Mouse (Mus musculus) cerebellum, postnatal 25 days (tissue): ENCODE measurements around the gene Rnf144a.
"Not testable (repeated sequence)": the region's sequence is repeated elsewhere in the genome, so short reads cannot be mapped to it uniquely, and the experiment has no call there.

Experiments used
- DNase-seq, 2 experiments: peaks; one replicate each; pipeline ENCODE4 v3.0.0; 2021; ENCODE audit warnings: mixed read lengths in 2 of 2

Gene Rnf144a

DNA sequence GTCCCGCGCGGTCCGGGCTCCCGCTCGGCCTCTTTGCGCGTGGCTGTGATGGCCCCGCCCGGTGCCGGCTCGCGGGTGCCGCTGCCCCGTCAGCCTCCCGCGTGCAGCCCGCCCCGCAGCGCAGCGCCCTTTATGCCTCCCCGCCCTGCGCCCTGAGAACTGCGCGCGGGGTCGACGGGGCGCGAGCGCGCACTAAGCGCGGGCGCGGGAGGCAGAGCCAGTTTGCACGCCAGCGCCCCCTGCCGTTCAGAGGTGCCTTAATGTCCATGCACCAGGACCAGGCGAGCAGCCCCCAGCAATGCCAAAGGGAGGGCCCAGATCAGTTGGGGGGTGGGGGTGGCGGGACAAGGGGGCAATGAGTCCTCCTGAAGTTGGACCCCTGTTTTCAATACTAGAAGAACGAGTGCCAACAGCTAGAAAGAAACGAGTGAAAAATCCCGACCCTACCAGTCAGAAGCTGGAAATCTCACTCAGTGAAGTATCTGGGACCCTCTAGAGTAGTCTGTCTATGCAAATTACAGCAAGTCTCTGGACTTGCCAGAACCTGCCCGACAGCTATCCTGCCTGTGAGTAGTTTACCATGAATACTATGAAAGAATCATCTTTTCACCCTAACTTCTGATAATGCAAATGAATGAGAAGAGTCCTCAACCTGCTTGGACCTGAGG lies at the start of gene Rnf144a:
TSS of gene Rnf144a (minus strand) at position 151 of the 668 bp plus-strand sequence.
- DNase-seq, result peak; percentile 97 to 98

DNA sequence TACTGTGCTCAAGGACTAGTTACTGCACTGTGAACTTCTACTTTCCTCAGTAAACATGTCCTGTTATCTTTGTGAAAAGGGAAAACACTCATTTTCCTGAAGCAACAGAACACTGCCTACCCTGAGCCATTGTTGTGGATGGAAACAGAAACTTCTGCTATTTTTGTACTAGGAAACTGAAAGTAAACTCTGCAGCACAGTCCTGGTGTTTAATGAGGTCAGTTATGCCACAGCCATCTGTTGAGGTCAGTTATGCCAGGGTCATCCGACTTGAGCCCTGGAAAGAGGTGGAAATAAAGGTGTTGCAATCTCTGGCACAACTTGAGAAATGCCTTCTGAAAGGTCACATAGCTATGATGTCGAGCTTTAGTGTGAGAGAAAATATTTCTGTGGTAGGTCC lies 45.0 kb upstream of the Rnf144a start:
- no peak for DNase-seq

DNA sequence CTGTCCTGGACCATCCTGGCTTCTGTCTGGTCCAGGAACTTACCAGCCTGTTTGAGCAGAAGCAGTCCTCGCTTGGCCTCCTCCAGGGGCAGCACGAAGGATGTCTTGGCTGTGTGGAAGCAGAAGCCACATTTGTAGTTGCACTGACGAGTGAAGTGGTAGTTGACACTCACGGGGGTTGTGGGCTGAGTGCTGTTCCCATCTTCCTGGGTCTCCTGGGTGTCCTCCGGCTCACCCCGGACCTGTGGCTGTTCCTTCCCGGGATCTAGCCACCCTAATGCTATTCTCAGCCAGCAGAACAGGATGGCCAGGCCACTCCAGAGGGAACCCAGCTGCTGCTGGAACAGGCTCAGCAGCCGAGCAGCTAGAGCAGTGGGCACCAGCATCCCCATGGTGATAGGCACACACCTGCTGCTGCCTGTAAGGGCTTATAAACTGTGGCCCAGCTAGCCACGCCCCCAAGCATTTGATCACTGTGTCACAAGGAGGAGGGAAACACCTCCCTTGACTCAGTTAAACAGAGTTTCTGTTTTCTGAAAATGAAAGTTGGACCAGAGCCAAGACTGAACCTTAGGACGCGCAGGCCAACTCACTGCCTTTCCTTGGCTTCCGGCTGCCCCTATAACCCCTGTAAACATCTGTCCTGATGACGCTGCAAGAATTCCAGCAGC lies 41.1 kb upstream of the Rnf144a start, which contains the start of gene Rsad2:
TSS of gene Rsad2 (minus strand) at position 425 of the 671 bp plus-strand sequence.
- peak in 1 of 2 experiments; percentile 12 for DNase-seq

DNA sequence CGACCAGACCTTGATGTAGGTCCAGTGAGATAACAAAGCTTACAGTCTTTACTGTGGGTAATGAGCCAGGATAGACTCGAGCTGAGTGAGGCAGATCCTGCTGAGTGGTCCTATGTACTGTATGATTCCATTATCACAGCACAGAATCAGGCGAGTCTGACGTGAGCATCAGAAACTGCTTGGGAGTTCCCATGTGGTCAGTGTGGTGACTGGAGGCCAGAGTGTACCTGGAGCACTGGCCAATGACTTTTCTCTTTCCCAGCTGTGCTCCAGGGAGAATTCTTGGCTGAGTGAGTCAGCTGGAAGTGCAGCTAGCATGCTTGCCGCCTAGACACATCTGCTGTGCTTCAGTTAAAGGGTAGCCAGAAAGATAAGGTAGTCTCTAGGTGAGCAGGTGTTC lies 39.6 kb upstream of the Rnf144a start:
- no peak for DNase-seq

DNA sequence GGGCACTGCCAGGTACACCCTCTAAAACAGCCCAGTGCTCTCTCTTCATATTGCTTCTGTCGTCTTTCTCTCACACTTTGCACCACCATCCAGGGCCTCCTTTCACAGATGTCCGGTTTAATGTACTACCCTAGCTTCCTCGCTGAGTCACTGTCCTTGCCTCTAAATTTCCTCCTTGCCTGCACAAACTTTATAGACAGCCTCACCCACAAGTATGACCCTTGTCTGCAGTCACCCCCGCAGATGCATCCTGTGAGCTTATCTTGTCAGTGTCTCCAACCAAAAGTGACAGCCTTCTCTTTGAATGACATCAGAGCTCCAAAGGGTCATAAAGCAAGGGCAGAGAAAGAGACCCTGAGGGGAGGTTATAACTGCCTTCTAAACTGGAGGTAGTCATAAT lies 37.9 kb upstream of the Rnf144a start:
- DNase-seq, result no peak

DNA sequence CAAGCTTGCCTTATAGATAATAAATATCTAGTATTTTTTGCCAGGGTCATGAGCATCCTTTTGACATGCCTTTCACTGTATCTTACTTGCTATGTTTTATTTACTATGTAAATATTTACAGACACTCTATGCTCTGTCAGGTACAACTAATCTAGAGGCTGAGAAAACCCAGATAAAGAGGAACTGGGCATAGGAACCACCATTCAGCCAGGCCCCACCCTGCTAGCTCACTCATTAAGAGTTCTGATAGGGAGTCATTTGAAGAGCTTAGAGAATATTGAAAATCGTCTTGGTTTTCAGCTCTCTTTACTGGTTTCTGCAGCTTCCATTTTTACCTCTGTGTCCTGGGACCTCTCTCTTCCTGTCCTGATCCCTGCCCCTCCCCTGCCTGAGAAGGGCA lies 36.1 kb upstream of the Rnf144a start:
- DNase-seq, result no peak

DNA sequence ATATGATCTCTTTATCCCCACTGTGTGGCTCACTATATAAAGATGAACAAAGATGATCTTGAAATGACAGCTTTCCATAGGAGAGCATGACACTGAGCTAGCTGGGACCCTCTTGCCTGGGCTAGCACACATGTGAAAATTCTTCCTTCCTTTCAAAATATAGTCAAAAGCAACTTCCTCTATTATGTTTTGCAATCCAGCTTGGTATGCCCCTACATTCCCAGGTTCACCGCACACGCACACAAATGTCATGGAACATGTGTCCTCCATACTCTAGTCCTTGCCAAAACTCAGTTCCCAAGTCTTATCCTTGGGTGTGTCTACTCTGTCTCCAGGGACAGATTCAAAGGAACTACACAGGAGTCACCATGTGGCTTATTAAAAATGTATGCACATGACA lies 34.4 kb upstream of the Rnf144a start:
- no peak for DNase-seq

DNA sequence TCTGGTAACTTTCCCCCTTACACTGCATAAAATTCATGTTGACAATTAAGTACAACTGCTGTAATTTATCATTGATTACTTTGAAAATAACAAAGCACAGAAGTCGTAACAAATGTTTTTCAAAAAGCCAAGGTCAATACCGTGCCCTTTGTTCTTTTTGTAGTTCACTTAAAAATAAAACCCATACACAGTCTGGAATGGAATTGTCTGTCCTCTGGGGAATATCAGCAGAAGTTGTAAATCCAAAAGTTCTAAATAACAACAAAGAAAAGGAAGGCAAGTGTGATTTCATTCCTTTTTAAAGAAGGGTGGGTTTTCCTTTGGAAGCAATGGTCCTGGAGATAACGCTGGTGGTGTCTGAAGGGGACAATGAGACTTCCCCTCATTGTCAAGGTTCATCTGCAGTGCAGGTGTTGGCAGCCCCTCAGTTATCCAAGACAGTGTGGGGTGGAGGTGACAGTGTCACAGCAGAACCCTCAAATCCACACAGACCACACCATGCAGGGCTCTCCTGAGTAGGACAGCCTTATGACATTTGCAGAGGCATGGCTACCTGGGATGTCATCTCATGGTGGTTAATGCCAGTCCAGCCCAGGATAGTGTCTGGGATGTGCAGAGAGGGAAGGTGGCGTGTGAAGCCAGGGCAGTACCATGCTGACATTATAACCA lies 31.5 kb upstream of the Rnf144a start:
- DNase-seq, result no peak

DNA sequence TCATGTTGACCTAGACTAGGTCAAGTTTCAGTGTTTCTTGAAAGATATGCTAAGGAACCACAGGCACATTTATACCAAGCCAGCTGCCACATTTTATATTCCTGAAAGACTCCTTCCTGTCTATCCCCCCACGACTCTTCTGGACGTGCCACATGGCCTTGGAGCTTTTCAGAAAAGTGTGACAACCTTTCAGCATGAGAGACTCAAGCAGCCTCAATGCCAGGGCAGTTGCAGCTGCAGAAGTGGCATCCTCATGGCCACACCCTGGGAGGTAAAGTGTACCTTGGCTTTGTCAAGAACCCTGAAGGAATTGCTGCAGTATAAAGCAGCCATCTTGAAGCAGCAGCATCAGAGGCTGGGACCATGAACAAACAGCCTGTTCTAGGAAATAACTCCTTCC lies 29.5 kb upstream of the Rnf144a start:
- DNase-seq, result no peak

DNA sequence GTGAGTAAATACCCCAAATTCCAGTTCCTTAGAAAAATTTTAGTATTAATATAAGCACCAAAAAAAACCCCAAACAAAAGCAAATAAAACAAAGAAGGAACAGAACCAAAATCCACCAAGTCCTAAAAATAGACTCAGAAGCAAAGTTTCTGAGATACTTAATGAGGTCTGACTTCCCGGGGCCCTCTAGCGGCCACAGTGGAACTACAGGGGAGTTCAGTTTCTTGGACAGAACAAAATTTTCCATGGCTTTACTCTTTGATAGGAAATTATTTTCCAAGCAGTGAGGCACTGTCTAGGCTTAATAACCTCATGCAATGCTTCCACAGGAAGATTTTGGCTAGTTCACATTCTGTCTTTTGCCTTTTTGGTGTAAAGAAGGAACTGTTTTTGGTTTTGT lies 29.0 kb upstream of the Rnf144a start:
- DNase-seq, result peak; percentile 73 to 85

DNA sequence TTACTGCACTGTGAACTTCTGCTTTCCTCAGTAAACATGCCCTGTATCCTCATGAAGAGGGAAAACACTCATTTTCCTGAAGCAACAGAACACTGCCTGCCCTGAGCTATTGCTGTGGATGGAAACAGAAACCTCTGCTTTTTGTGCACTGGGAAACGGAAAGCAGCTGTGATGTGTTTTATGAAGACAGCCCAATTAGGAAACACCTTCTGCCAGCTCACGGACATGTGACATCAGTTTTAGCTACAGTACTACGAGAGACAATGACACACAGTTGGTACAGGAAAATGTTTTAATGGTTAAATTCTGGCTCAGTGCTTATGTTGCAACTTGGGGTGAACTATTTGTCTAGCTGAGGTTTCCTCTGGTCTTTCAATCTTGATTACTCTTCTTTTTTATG lies 24.3 kb upstream of the Rnf144a start:
- no peak for DNase-seq

DNA sequence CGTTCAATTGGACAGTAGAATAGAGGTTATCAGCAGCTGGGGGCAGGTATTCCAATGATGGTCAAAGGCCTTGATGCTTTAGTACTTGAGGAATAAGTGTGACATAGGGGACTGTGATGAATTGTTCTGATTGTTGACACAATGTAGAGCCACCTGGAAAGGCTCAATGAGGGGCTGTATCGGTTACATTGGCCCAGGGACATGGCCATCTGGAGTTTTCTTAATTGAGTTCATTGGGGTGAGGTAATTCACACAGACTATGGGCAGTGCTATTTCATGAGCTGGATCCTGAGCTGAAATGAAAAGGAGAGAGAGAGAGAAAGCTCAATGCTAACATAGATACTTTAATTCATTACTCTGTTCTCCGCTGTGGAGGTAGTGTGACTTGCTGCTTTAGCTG lies 22.9 kb upstream of the Rnf144a start:
- DNase-seq, result peak in 1 of 2 experiments; percentile 25

DNA sequence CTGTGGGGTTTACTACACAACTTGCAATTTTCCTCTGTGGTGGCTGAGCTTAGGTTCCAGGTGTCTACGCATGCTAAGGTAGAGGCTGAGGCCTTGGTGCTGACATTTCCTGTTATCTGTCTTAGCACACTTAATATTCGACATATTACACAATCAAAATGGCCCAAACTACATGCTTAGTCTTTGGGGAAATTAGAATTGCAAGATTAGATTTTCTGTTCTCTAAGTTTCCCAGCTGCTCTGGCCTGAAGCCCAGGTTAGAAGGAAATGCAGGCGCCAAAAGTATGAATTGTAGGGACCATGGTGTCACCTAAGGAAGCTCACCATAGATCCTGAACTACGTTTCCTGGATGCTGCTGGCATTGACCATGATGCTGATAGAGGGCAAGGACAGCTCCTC lies 21.3 kb upstream of the Rnf144a start:
- DNase-seq, result no peak

DNA sequence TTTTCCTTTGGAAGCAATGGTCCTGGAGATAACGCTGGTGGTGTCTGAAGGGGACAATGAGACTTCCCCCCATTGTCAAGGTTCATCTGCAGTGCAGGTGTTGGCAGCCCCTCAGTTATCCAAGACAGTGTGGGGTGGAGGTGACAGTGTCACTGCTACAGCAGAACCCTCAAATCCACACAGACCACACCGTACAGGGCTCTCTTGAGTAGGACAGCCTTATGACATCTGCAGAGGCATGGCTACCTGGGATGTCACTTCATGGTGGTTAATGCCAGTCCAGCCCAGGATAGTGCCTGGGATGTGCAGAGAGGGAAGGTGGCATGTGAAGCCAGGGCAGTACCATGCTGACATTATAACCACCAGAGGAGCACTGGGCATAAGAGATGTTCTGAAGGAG lies 13.7 kb upstream of the Rnf144a start:
- not testable (repeated sequence) for DNase-seq

DNA sequence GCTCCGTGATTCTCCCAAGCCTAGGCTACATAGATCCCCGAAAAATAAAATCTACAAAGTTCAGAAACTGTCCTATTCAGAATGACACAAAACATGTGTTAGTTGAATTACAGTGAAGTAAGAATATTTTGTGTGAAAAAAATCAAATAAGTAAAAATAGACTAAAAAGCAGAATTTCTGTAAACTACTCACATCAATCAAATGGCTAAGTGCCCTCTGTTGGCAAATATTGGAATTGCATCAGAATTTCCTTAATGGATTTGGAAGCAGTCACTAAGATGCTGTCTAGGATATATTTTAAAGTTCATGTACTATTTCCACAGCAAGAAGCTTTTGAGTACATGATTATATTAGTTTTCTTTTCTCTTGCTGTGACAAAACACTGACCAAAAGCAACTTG lies 9.8 kb upstream of the Rnf144a start:
- DNase-seq, result no peak

DNA sequence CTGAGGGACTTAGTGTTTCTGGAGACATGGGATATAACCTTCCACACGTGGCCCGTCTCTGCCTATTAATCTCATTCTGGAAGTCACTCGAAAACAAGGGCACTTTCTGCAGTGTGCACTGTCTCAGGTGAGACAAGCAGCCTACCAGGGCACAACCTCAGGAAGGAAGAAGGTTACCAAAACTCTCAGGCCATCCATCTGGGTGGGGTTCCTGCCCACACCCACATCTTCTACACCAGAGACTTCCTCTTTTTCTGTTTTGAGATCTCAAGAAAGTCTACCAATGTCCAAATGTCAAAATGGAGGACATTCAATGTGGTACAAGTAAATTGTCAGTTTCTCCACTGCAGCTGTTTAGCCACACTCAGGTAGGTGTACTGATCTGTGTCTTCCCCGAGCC lies 3.3 kb upstream of the Rnf144a start:
- DNase-seq, result no peak

DNA sequence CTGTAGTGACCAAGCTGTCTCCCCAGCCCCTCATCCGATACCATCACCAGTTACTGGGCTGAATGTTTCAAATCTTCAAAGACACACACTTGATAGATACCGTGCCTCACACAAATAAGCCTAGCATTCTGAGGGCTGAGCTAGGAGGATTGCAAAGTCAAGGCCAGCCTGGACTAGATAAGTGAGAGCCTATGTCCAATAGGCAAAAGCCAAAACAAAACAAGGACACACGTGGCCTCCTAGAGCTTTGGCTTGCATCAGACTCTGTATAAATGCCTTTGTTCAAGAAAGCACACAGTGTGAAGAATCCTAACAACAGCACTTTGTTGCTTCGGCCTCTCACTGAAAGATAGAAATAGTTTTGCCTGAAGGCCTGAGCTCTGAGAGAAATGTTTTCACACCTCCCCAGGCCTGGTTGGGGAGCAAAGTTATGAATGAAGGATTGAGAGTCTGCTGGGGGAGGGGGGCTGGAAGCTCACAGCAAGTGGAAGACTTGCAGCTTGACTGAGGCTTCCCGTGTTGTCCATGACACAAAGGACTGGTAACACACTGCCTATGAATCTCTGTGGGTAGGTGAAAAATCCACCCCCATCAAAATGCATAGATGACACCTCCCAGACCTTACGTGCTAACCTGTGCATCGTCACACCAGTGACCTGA lies 1.7 kb upstream of the Rnf144a start:
- no peak for DNase-seq

DNA sequence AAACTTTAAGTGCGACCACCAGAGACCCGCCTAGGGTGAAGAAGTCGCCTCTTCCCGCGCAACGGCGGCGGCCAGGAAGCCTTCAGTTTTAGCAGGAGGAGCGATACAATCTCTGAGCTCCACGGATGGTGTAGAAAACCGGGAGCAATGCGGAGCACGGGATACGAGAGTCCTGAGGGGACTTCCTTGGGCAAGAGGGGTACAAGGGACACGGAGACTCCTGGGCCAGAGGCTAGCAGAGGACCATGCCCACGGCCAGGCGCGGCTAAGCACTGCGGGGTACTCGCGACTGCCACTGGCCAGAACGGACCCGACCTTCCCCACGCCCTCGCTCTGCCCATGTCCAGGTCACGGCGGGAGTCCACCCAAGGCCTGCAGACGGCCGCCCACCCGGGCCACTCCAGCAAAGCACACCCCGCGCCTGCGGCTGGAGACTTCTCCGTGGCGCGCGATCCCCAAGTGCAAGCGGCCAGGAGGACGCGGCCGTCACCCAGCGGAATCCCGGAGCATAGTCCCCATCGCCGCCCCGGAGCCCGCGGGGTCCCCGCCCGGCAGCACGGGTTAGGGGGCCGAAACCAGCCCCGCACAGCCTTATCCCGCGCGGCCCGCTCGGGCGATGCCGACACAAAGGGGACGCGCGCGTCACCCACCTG lies 477 bp downstream of the Rnf144a start:
- peak in 1 of 2 experiments; percentile 76 for DNase-seq

DNA sequence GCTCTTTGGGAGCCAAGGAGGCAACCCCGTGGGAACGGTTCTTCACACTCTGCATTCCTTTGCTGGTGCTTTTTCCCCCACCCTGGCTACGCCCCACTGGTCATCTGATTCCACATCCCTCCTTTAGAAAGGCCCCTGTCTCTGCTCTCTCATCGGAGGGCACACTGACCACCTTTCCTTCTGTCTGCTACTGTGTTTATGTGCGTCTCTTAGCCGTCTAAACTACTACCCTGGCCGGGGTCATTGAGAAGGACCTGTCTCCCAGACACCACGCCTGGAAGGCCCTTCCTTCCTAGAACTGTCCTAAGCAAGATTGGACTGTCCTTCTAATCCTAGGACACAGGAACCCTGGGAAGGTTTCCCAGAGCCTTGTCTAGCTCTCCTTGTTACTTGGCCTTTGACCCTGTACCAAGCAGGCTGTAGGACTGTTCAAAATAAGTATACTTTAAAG lies 1.1 kb downstream of the Rnf144a start:
- DNase-seq, result peak in 1 of 2 experiments; percentile 30

DNA sequence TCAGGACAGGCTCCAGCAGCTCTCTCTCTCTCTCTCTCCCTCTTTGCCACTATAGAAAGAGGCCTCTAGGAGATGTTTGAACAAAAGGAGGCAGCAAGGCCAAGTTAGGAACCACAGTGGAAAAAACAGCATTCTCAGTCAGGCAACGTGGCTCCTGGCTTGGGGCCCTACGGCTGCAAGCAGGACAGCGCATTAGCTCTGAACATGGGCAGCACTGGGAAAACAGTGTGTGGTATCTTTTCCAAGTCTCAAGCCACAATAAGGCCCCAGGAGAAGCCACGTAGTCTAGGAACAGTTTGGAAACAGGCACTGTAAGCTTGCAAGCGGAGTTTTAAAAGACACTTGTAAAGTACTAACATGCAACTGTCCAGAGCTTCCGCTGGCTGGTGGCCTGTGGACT lies 2.3 kb downstream of the Rnf144a start:
- peak; percentile 37 to 51 for DNase-seq

DNA sequence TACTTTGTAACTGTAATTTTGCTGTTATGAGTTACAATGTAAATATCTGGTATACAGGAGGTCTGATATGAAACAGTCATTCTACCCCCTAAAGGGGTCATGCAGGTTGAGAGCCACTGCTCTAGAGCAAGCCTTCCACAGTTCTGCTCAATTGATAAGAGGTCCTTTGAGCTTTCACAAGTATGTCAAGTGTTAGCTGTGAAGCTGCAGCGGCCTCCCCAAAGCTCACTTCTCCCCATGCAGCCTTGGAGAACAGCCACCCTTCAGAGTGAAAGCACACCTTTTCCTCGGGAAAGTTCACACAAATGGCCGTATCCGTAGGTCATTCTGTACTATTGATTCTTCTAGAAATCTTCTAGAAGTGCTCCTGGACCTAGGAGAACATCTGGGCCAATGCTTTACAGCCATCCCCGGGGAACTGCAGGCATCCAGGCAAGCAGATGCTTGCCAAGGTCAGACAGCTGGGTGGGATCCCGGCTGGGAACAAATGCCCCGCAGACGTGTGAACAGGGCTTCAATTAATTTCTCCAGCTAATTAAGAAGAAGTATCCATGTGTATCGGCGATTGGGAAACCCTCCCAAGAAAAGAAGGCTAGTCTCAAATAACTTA lies 3.1 kb downstream of the Rnf144a start:
- no peak for DNase-seq

DNA sequence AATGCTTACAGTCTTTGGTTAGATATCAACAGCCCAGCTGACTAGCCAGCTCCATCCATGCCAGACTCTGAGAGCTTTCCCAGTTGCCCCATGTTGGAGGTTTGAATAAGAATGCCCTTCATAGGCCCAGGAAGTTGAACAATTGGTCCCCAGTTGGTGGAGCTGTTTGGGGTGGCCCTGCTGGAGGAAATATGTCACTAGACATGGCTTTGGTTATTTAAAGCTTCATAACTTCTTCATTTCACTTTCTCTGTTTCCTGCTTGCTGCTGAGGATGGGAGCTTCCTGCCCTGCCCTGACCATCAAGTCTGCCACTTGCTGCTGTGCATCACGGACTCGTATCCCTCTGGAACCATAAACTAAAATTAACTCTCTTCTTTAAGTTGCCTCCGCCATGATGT lies 4.6 kb downstream of the Rnf144a start:
- no peak for DNase-seq
